Mouse (Mus musculus): ENCODE measurements at regions not wholly inside any gene's neighbourhood (a gene's known extent, or its start where the extent isn't known, plus 50 kb on each side); places are given as distances from the start of the nearest gene placed in this dataset.

DNA sequence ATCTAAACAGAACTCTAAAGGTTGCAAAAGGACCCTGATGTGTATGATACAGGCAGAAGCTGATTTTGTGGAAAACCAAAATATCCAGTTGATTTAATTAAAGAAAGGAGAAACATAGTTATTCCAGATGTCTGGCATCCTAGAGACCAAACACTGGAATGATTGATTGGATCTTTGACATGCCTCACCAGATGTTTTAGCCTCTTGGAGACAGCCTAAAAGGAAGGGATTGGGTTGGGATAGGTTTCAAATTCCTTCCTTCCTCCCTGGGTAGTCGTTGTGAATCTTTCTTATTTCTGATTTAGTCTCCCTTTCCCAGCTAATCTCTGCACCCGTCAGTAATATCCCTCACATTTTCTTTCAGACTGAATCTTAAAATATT lies 190.9 kb upstream of the Gm9747 start:
- in situ Hi-C loops (cut with MboI, MseI): no loop called here

DNA sequence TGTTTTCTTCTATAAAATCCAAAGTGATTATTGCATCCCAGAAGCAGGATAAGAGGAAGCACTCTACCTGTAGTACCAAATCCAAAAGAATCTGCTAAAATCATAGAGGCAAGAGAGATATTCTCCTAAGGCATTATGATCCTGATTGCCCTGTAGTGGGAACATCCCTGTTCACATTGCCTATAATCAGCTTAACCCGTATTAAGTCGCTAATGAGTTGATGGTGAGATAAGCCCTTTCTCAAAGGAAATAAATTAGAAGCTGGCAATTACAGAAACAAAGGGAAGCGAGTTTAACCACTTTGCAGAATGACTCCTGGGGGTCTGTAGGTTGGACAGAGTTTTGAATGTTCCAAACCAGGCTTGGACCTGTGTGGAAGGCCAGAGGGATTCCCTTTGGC lies 190.4 kb upstream of the Gm9747 start:
- in situ Hi-C loops (cut with MboI, MseI): no loop called here

DNA sequence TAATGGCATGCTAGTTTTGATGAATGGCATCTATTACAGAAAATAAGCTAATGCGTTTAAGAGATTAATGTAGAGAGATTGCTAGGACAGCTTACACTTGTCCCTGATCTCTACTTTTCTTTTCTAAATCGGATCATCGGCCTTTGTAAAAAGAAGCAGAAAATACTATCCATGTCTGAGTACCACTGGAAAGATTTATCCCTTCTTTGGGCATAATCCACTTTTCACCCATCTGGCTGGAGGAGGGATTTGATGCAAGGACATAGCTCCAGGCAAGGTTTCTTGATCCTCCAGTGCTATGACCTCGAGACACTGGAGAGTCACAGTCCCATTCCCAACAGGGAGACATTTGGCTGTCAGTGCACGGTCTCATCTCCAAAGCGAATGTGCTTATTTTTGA lies 166.6 kb upstream of the Gm9747 start:
- in situ Hi-C loops (cut with MboI, MseI): no loop called here

- in situ Hi-C loops (cut with MboI, MseI): no loop called here
These were observed 164.3 kb upstream of the Gm9747 start for GRCm38 (mm10) chr1:82068571-82068970.

DNA sequence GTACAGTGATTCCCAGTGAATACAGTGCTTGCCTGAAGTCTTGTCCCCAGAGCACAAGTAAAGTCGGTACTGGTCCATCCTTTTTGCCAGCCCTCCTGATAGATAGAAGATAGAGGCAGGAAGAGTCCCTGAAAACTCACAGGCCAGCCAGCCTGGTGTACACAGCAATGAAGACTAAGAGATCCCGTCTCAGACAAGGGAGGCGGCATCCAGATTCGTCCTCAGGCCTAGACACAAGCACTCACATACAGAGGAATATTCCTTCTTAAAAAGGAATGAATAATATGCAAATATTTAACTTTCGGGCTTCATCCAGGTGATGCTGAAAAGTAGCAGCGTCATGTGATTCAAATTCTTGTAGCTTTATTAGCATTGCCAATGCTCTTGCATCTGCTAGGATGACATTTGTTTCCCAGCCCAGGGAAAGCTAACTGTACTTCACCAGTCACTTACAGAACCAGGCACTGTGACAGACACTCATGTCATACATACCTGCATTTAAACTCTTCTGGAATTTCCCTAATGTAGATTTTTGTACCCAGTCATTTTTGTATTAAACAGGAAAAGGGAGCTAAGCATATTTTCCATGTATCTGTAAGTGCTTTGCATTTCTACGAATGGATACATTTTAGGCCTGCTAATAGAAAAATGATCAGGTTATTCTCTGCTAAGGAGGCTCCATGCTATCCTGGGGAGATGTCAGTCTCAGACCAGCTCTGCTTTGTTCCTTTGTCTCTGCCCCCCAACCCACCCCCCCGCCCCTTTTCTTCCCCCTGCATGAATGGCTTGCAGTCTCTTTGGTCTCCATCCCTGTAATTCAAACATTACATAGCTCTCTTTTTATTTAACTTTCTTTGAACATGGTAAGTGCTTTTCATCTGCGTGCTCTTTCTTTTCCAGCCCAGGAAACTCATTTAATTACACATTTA lies 162.5 kb upstream of the Gm9747 start:
- in situ Hi-C loops (cut with MboI, MseI): no loop called here

GRCm38 (mm10) chr1:82089136-82089839 lies 143.6 kb upstream of the Gm9747 start:
- in situ Hi-C loops (cut with MboI, MseI): no loop called here

GRCm38 (mm10) chr1:82095101-82095500 lies 137.8 kb upstream of the Gm9747 start:
- in situ Hi-C loops (cut with MboI, MseI): no loop called here

DNA sequence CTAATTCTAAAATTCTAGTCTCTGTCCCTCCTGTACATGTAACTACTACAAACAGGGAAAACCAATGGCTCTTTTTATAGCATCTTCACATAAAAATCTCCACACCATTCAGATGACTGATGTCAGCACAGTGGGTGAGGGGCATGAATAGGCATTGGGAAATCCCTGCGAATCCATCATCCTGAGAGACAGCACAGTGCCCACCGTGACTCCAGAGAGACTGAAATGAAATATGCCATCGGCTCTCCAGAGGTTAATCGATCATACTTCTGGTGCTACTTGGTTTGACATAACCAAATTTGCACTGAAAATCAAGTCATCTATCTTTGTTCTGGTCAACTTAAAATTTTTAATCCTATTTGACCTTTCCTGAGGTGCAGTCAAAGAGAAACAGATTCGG lies 126.2 kb upstream of the Gm9747 start:
- in situ Hi-C loops (cut with MboI, MseI): no loop called here

GRCm38 (mm10) chr1:82110071-82110635 lies 122.8 kb upstream of the Gm9747 start:
- in situ Hi-C loops (cut with MboI, MseI): no loop called here

GRCm38 (mm10) chr1:82112401-82112800 lies 120.5 kb upstream of the Gm9747 start:
- in situ Hi-C loops (cut with MboI, MseI): no loop called here

- in situ Hi-C loops (cut with MboI, MseI): no loop called here
These were observed 108.4 kb upstream of the Gm9747 start for GRCm38 (mm10) chr1:82124503-82124902.

DNA sequence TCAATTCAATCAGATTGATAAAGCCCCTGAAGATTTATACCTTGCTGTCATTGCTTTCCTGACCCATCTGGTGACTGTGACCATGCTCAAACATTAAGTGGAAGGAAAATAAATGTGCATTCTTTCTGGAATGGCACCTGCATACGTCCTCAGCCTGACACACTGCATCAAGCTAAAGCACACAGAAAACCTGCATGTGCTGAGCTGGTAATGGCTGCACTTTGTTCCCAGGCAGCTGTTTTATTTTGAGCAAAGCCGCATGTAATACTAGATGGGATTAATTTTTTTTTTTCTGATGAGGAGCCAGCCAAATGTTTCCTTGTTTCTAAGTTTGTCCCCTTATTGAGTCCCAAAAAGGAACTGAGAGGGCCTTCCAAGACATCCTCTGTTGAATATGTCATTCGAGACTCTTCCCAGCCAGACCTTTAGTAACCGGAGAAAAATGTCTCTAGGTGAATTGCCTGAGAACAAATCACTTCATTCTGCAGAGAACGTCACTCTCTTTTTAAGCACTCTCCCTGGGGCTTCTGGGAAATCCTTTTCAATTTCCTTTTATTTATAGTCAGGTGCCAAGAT lies 103.1 kb upstream of the Gm9747 start:
- in situ Hi-C loops (cut with MboI, MseI): no loop called here

GRCm38 (mm10) chr1:82132536-82132935 lies 100.4 kb upstream of the Gm9747 start:
- in situ Hi-C loops (cut with MboI, MseI): no loop called here

DNA sequence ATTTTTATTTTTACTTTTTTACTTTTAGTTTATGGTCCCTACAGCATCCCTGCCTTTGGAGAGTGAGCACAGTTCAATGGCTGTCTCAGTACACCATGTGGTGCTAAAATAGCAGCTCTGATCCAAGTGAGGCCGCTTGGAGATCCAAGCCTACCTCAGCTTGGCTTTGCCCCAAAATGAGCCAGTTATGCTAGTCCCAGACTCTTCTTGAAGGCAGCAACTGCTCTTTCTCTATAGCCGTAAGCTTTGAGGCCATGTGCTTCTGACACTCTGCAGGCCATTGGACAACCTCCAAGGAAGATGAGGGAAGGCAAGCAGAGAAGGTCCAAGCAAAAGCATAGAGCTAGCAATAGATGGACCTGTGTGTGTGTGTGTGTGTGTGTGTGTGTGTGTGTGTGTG lies 98.0 kb upstream of the Gm9747 start:
- in situ Hi-C loops (cut with MboI, MseI): no loop called here

- in situ Hi-C loops (cut with MboI, MseI): no loop called here
These were observed 97.1 kb upstream of the Gm9747 start for GRCm38 (mm10) chr1:82135761-82136331.

GRCm38 (mm10) chr1:82145256-82145655 lies 87.7 kb upstream of the Gm9747 start:
- in situ Hi-C loops (cut with MboI, MseI): no loop called here

DNA sequence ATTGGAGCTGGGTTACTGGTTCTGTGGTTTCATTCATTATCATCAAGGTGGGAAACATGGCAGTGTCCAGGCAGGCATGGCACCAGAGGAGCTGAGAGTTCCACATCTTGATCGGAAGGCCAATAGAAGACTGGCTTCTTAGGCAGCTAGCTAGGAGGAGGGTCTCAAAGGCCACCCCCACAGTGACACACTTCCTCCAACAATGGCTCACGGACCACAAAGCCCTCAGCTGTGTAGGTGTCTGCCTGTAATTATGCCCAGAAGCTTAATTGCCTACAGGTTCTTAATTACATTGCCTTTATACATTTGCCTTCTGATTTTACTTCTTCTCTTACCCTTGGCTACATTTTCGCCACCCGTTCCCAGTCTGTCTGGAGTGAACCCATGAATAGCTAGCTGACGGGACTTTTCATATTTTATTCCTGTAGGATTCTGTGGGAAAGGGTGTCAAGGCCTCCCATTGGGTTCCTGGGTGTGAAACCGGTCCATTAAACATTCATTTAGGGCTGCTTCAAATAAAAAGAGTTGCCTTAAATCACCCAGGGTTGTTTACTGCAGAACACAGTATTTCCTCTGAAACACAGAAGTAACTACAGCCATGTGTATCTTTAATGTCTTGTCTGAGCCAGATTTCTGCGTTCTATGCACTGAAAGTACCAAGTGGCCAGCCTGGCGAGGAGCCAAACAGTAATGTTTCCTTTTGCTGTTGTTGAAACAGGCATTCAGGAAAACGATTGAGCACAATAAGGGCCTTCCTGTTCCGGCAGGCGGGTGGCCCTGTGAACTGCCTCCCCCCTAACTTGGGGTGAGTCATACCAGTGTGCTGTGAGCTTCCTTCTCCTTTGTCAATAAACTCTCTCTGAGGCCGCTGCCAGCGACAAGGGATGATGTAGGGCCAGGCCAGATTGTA lies 82.4 kb upstream of the Gm9747 start:
- in situ Hi-C loops (cut with MboI, MseI): no loop called here

DNA sequence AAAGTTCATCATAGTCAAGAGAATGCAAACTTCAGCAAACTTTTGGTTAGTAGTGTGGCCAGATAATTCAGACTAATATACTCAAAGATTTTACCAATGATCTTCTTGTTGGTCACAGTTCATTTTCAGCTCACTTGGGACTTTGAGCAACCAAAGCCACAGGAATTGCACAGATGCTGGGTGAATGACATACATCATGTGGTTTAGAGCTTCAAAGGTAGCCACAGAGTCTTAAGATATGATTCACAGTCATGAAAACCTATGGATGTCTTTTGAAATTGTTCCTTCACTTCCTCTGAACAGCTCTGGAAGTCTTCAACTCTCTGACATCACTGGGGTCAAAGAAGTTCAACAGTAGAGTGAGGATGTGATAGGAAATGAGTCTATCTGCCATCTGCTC lies 77.0 kb upstream of the Gm9747 start:
- in situ Hi-C loops (cut with MboI, MseI): no loop called here

GRCm38 (mm10) chr1:82157013-82157412 lies 75.9 kb upstream of the Gm9747 start:
- in situ Hi-C loops (cut with MboI, MseI): no loop called here

- in situ Hi-C loops (cut with MboI, MseI): no loop called here
These were observed 74.4 kb upstream of the Gm9747 start for GRCm38 (mm10) chr1:82158466-82158865.

GRCm38 (mm10) chr1:82159201-82159600 lies 73.7 kb upstream of the Gm9747 start:
- in situ Hi-C loops (cut with MboI, MseI): no loop called here
